Mouse (Mus musculus) left cerebral cortex, adult 2 months (tissue): ENCODE results near the gene Zfp27. TPM values are rescaled to one million over a fixed set of nuclear protein-coding genes. Genes with fewer than 3 reads are reported as not detected.
"Not testable (repeated sequence)": the region's sequence is repeated elsewhere in the genome, so short reads cannot be mapped to it uniquely, and the experiment has no call there.

Experiments used
- DNase-seq, 2 experiments: peaks; one replicate each; pipeline ENCODE4 v3.0.0; 2021 to 2022; ENCODE audit warnings: low spot score in 2 of 2, mixed read lengths in 1 of 2; ENCODE audit errors: extremely low spot score in 1 of 2
- H3K27ac ChIP-seq: fragments of 200-600 bp; 2 replicates; pipeline ENCODE4 v1.8.1; 2022
- H3K4me3 ChIP-seq: fragments of 200-600 bp; 2 replicates; pipeline ENCODE4 v1.8.1; 2022
- CTCF ChIP-seq: fragments of 200-600 bp; IDR thresholded peaks from 2 replicates; pipeline ENCODE4 v1.8.1; 2022; ENCODE audit warnings: antibody characterized with exemption, mild to moderate bottlenecking, moderate library complexity
- intact Hi-C: fragments of 180-260 bp; cut with DNase I; formaldehyde crosslinking; loops from one replicate; pipeline ENCODE4 v1.15.1; 2025
- microRNA-seq, 2 experiments: library from miRNA; unstranded; fragments of <30 nt; microRNA quantifications; one replicate each; pipeline ENCODE4 v1.2.0; 2021
- total RNA-seq, 2 experiments: library from RNA; stranded (reverse); gene quantifications; 2 replicates each; pipeline ENCODE4 v1.2.3; 2021

Gene Zfp27
- total RNA-seq, 2 experiments from 2014 or later, result 22.3 to 23.8 TPM

GRCm38 (mm10) chr7:29880056-29880455, 26.3 kb downstream of the Zfp27 start:
- intact Hi-C loops, result no loop called here
- no peak overlapping the region for H3K4me3 ChIP-seq
- H3K27ac ChIP-seq, result no peak overlapping the region
- no peak for TF ChIP-seq CTCF
- DNase-seq, result no peak

DNA sequence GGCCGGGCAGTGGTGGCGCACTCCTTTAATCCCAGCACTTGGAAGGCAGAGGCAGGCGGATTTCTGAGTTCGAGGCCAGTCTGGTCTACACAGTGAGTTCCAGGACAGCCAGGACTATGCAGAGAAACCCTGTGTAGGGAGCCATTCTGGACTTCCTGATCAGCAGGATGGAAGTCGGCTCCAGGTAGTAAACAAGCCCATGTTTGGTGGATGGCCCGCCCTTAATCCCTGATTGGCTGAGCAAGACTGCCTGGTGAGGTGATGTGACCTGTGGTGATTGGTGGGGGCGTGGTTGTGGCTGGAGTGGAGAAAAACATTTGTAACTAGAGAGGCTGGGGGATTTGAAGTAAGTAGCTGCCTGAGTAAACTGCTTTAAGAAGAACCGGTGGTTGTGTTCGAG, 28.8 kb downstream of the Zfp27 start:
- intact Hi-C loops, DNase-seq, H3K27ac ChIP-seq, H3K4me3 ChIP-seq: not testable (repeated sequence)

GRCm38 (mm10) chr7:29874256-29874655, 32.1 kb downstream of the Zfp27 start:
- no peak for DNase-seq
- intact Hi-C loops, result no loop called here
- Histone ChIP-seq H3K4me3 (no peak overlapping the region), H3K27ac (no peak overlapping the region)
- TF ChIP-seq CTCF, result no peak

- TF ChIP-seq CTCF, result no peak; the same call in 1 of the 2 replicates
- intact Hi-C loops, result loop anchor here (5.0 kb wide), 1 partner anchor 46 kb away; the partner anchor contains the start of genes Zfp27 and Zfp383
- DNase-seq, result no peak
- no peak overlapping the region for H3K27ac ChIP-seq
- H3K4me3 ChIP-seq, result no peak overlapping the region
These were observed 44.7 kb downstream of the Zfp27 start for GRCm38 (mm10) chr7:29861660-29862059.

GRCm38 (mm10) chr7:29859532-29860517, 46.5 kb downstream of the Zfp27 start, which contains the start of gene Zfp420:
Zfp420 (plus strand) TSS chr7:29859979.
- intact Hi-C loops, result loop anchor here (5.0 kb wide), 1 partner anchor 47 kb away; the partner anchor contains the start of genes Zfp27 and Zfp383

GRCm38 (mm10) chr7:29853219-29853842, 53.0 kb downstream of the Zfp27 start, which contains the start of gene Zfp940:
Zfp940 (minus strand) TSS chr7:29853669.
- TF ChIP-seq CTCF, result no peak; the same call in none of the 2 replicates
- H3K4me3 ChIP-seq, result peak within 1 kb of the TSS; percentile 85
- H3K27ac ChIP-seq, result peak within 1 kb of the TSS; percentile 78
- intact Hi-C loops, result loop anchor here (2.0 to 5.0 kb wide), 2 partner anchors 35 to 86 kb away; partner anchors contain the start of gene Zfp84
- DNase-seq, result peak; percentile 82 to 87

More at GRCm38 (mm10) chr7:29859532-29860517, 46.5 kb downstream of the Zfp27 start, which contains the start of gene Zfp420:
- TF ChIP-seq CTCF, result no peak; the same call in 1 of the 2 replicates
- Histone ChIP-seq H3K27ac (peak within 1 kb of the TSS; percentile 51), H3K4me3 (peak within 1 kb of the TSS; percentile 76)
- peak; percentile 87 to 90 for DNase-seq

- Histone ChIP-seq H3K27ac (peak overlapping the region; percentile 78; the same call in 1 of the 2 replicates), H3K4me3 (peak overlapping the region; percentile 85)
- intact Hi-C loops, result loop anchor here (2.0 to 5.0 kb wide), 2 partner anchors 34 to 86 kb away; partner anchors contain the start of gene Zfp84
- TF ChIP-seq CTCF, result no peak
- DNase-seq, result no peak
These were observed 53.5 kb downstream of the Zfp27 start for GRCm38 (mm10) chr7:29852831-29853218.

- no peak for TF ChIP-seq CTCF
- no peak overlapping the region for H3K4me3 ChIP-seq
- intact Hi-C loops, result no loop called here
These were observed 61.8 kb downstream of the Zfp27 start for GRCm38 (mm10) chr7:29844616-29845015.

More at GRCm38 (mm10) chr7:29844616-29845015, 61.8 kb downstream of the Zfp27 start:
- no peak for DNase-seq
- no peak overlapping the region for H3K27ac ChIP-seq

Small RNA genes lying within 50 kb of the gene (microRNA-seq; reads per million reads assigned to microRNA genes)
- gene Mir7668, result 0.73 to 1.2 reads per million in 2 experiments

Other genes with a start within 250 kb of the Zfp27 start
- gene Catsperg2, start 179.5 kb downstream of the Zfp27 start, total RNA-seq, result under 1 TPM in 1 of 2 experiments, not detected in 1; 0.23 TPM
- gene Zfp84, start 138.0 kb downstream of the Zfp27 start, total RNA-seq, result 10 to 100 TPM; 16.5 to 17.0 TPM
- 10 to 100 TPM; 11.7 to 12.3 TPM for gene Zfp30, start 122.6 kb downstream of the Zfp27 start, total RNA-seq
- 10 to 100 TPM; 21.8 to 23.1 TPM for gene Zfp790, start 90.5 kb downstream of the Zfp27 start, total RNA-seq
- gene Zfp940, start 52.9 kb downstream of the Zfp27 start, total RNA-seq, result 10 to 100 TPM; 18.9 to 25.7 TPM
- 10 to 100 TPM; 15.3 to 16.8 TPM for gene Zfp420, start 46.6 kb downstream of the Zfp27 start, total RNA-seq
- gene Zfp383, start 1.7 kb upstream of the Zfp27 start, total RNA-seq, result 1 to 10 TPM; 8.9 to 9.6 TPM
- 10 to 100 TPM; 17.4 to 19.0 TPM for gene Zfp74, start 47.5 kb upstream of the Zfp27 start, total RNA-seq
- 1 to 10 TPM; 3.6 to 3.9 TPM for gene Zfp568, start 77.4 kb upstream of the Zfp27 start, total RNA-seq
- gene Zfp14, start 144.8 kb upstream of the Zfp27 start, total RNA-seq, result 1 to 10 TPM; 6.8 to 7.8 TPM
- 1 to 10 TPM; 3.6 to 3.8 TPM for gene Zfp82, start 166.3 kb upstream of the Zfp27 start, total RNA-seq
- 1 to 10 TPM; 1.1 to 1.4 TPM for gene Gm26920, start 183.8 kb upstream of the Zfp27 start, total RNA-seq
- 1 to 10 TPM; 7.0 to 7.2 TPM for gene Zfp566, start 184.0 kb upstream of the Zfp27 start, total RNA-seq
- 10 to 100 TPM; 71.7 to 72.1 TPM for gene Zfp260, start 188.2 kb upstream of the Zfp27 start, total RNA-seq
- gene Zfp382, start 215.4 kb upstream of the Zfp27 start, total RNA-seq, result 10 to 100 TPM; 34.3 to 37.8 TPM